Mouse (Mus musculus) layer of hippocampus, adult 8-10 months (tissue): ENCODE measurements around the gene Gm12184. TPM values are rescaled to one million over a fixed set of nuclear protein-coding genes. Genes with fewer than 3 reads are reported as not detected.
"Not testable (repeated sequence)": the region's sequence is repeated elsewhere in the genome, so short reads cannot be mapped to it uniquely, and the experiment has no call there.

Experiments used
- DNase-seq, 2 experiments: peaks; one replicate each; pipeline ENCODE4 v3.0.0; 2022; ENCODE audit warnings: low spot score in 2 of 2
- total RNA-seq, 4 experiments: library from RNA; stranded (reverse); gene quantifications; 2 replicates each; pipeline ENCODE4 v1.2.4; 2022

Gene Gm12184
- total RNA-seq, 4 experiments from 2014 or later = 0.40 to 3.0 (median 1.0) TPM

DNA sequence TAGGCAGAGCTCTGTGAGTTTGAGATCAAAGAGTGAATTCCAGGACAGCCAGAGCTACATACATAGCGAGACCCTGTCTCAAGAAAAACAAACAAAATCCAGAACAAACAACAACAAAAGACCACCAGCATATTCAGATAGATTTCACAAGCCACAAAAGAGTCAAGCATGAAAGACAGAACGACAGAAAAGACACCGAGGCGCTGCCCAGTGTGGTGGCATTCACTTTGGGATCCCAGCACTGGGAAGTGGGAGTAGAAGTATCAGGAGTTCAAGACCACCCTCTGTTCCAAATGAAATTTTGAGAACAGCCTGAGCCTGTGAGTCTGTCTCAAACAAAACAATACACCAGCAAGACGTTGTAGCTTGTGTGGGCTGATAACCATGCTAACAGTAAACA is 20.4 kb upstream of the Gm12184 start:
- no peak for DNase-seq

DNA sequence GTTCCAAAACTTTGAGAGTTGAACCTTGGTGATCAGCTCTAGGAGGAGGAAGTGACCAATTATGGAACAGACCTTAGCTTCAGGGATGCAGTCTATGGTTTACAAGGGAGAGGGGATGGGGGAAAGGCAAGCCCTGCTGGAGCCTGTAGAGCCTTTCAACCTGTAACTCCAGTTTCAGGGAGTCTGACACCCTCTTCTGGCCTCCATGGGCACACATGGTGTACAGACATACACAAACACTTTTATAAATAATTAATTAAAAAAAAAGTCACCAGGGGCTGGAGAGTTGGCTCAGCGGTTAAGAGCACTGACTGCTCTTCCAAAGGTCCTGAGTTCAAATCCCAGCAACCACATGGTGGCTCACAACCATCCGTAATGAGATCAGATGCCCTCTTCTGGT is 19.9 kb upstream of the Gm12184 start:
- DNase-seq = not testable (repeated sequence)

DNA sequence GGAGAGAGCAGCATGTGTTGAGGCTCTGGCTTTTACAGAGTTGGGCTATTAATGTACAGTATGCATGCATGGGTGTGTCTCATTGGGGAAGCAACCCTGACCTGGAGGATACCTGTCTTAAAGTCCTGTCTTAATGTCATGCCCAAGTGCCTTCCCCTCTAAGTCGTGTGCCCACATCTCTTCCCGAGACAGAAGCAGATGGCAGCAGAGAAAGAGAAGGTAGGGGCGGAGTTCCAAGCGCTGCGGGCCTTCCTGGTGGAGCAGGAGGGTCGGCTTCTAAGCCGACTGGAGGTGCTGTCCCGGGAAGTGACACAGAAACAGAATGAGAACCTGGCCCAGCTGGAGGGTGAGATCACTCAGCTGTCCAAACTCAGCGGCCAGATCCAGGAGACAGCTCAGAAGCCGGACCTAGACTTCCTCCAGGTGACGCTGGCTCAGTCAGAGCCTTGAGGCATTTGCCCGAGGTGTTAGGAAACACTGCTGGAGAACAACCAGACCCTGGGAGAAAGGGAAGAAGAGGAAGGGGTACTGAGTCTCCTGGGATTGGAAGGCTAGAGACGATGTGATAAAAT is 18.9 kb upstream of the Gm12184 start:
- no peak for DNase-seq

DNA sequence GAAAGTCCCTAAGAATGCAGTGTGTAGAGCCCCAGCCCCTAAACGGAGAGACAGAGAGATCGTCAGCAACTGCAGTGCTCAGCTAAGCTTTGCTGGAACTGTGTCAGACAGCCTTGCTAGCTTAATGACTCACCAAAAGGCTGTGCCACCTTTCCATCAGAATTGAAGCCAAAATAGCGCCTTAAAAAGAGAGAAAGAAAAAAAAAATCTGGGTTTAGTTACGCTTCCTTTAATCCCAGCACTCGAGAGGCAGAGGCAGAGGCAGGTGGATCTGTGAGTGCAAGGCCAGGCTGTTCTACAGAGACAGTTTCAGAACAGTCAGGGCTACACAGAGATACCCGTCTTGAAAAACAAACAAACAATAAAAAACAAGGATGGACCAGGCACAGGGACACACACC is 17.9 kb upstream of the Gm12184 start:
- no peak for DNase-seq

DNA sequence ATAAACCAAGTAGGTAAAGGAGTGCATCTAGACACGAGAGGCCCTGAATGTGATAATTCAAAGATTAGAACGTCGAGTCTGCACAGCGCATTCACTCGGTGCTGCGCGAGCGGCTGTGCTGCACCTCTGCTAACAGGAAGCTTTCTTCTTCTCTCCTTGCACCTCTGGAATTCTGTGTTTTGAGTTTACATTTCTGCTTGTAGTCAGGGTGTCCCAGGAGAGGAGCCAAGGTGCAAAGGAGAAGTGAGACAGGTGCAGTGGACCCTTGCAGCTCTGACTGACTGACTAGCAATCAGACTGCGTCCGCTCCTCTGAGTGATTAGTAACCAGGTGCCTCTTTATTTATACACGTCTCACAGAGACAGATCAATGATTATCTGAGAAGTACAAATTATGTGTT is 16.7 kb upstream of the Gm12184 start:
- no peak for DNase-seq

DNA sequence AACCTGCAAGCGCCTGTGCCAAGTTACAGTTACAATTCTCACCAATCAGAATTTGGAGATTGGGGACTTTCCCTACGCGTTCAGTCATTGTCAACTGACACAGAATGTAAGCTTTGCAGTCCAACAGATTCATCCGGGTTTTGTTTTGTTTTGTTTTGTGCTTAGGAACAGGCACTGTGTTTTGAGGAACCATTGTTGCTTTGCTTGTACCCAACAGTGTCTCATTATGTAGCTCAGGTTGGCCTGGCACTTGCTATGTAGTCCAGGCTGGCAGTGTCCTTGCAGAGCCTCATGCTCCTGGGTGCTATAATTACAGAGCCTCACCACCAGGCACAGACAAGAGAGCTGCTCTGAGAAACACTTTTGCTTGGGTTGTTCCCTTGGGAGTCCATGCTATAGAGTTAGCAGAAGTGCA is 15.9 kb upstream of the Gm12184 start:
- DNase-seq = no peak

DNA sequence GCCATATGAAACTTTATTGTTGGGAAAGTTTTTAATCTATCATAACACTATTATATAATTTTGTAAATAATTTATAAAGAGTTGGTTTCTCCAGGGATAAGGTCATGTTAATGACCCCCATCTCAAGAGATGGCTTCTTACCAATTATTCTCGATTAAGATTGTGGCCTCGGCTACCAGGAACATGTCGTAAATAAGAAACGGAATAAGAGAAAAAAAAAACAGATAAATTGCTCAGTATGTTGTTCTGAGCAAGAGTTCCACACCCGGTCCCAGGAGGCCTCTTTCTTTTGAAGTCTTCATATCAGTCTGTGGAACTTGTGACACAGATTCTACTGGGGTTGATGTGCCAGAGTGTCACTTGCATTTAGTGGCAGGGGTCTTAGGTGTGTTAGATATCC is 14.8 kb upstream of the Gm12184 start:
- no peak for DNase-seq

DNA sequence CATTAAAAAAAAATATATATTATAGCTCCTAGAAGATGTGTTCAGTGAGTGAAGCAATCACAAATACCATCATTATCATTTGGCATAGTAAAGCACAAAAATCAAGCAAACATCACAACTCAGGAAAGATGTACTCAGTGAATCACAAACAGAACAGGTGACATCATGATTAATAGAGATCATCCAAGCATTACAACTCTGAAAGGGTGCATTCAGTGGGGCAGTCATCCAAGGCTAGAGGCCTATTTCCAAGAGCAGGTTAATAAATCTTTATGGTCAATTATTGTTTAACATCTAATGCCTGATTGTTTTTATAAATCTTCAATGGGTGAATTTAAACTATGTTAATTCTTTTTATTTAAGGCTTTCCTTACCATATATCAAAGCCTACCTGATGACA is 14.3 kb upstream of the Gm12184 start:
- no peak for DNase-seq

DNA sequence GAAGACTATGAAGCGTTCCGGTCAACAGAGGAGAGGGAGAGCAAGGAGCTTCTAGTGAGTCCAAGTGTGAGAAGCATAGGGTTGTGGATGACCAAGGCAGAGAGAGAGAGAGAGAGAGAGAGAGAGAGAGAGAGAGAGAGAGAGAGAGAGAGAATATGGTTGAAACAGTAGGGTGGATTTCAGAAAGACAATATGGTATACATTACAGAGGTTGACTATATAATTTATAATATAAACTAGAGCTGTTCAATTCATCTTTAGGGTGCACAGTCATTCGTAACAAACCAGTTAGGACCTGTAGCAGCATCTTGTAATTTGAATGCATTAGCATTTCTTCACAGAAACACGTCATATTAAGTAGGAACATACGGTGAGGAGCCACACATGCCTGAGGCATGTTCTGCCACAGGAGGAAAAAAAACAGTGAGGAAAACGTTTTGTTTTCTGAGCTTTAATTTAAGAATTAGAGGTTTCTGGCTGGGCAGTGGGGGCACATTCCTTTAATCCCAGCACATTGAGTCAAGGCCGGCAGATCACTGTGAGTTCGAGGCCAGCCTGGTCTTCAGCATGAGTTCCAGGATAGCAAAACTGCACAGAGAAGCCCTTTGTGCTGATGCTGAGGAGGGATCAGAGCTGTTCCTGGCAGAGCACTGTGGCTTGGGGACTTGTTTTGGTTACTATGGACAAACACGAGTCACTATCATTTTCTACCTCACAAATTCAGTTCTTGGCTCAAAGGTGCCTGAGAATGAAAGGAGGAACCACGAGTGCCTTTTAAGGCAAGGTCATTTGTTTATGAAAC is 12.6 kb upstream of the Gm12184 start:
- no peak for DNase-seq

DNA sequence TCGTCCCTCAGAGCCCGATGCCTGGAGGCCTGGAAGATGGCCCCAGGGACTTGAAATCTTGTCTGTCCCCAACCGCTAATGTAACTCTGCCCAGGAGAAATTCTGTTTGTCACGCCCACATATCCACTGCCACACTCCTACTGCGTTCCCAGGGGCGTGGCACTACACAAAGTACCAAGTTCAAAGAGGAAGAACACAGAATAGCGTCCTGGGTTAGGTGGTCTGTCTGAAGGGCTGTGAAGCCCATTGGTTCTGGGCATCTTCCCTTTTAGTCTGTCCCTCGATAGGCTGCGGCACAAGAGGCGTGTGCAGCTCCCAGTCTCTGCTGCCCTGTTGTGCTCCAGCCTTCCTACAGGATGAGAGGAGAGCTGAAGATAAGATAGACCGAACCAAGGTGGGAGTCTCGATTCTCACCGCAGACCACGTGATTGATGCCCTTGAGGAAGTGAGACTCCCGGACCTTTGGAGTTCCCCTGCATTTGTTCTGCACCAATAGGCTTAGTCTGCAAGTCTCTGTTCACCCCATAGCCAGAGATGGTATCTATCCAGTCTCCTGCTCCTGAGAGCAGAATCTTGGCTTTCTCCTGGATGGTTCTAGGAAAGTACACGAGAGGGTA is 11.8 kb upstream of the Gm12184 start:
- no peak for DNase-seq

DNA sequence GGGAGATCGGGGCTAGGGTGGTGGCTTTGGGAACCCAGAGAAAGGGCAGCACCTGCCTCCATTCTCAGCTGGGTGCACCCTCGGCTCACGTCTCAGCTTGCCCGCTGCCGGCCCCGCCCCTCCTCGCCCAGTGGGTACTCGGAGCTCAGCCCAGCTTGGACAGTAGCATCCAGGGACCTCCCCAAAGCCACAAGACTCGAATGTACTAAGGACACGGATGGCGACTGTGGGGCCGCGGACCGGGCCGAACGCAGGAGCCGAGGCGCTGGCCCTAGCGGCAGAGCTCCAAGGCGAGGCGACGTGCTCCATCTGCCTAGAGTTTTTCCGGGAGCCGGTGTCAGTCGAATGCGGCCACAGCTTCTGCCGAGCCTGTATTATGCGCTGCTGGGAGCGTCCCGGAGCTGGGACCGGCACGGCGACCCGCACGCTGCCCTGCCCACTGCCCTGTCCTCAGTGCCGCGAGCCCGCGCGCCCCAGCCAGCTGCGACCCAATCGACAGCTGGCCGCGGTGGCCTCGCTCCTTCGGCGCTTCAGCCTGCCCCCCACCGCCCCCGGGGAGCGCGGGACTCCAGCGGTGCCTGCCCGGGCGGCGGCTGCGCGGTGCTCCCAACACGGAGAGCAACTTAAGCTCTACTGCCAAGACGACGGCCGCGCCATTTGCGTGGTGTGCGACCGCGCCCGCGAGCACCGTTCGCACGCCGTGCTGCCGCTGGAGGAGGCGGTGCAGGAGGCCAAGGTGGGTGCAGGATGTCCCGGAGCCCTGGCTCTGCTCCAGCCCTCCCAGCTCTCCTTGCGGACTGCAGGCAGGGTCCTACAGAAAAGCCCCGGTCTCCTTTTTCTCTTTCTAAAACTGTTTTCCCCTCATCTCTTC is 11.1 kb upstream of the Gm12184 start:
- no peak for DNase-seq

DNA sequence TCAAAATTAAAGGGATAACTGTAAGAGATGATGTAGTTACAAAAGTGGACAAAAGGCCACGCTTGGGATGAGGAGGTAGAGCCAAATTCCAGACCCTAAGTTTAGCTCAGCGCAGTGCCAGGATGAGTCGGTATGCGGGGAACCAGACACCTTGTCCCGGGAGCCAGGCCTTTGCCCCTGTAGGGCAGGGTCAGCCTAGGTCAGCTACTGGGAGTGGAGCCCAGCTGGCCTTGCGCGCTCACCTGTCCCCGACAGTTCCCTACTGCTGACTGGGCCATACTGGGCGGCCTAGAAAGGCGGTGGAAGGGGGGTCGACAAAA is 10.5 kb upstream of the Gm12184 start:
- DNase-seq = no peak

DNA sequence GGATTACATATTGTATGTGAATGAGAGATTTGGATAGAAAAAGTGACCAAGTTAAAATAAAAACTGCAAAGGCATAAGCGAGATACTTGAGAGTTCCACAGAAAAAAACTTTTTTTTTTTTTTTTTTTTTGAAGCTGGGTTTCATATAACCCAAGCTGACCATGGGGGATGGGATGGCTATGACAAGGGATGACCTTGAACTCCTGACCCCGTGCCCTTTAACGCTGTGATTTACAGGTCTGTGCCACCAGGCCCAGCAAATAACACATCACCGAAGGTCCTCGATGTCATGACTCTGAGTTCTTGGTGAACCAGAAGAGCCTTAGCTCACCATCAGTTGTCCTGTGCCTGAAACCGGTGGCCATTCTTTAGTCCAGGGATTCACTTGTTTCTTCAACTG is 9.5 kb upstream of the Gm12184 start:
- DNase-seq = no peak

DNA sequence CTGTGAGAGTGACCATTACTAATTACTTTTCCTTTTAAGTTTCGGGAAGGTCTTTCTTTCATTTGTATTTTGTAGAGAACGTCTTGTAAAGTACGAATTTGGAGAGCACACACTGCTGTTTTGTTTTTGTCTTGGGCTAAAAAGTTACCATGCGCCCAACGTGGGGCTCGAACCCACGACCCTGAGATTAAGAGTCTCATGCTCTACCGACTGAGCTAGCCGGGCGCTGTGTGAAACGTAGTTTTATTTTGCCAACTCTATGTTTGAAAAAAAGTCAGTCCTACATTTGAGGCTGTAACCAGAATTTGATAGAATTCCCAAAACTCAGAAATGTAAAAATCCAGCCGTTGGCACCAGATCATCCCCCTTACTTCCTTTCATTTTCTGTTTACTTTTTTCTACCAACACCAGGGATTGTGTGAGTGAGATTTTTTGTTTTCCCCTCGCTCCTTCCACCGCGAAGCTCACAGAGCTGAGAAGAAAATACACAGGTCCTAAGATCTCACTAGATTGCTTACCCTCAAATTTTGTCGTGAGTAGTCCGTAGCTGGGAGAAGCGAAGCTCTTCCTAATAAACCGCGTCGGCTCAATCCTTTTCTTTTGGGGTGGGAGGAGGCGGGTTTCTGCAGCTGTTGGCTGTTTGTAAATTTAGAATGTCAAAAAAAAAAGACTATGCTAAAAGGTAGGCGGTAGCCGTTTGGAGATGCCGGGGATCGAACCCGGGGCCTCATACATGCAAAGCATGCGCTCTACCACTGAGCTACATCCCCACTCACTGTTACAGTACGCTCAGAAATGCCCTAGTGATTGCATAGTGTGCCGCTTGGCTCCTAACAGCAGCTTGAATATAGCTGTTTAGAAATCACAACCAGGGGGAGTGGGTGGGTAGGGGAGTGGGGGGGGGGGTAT is 7.5 kb upstream of the Gm12184 start:
- DNase-seq = peak; percentile 84 to 95

DNA sequence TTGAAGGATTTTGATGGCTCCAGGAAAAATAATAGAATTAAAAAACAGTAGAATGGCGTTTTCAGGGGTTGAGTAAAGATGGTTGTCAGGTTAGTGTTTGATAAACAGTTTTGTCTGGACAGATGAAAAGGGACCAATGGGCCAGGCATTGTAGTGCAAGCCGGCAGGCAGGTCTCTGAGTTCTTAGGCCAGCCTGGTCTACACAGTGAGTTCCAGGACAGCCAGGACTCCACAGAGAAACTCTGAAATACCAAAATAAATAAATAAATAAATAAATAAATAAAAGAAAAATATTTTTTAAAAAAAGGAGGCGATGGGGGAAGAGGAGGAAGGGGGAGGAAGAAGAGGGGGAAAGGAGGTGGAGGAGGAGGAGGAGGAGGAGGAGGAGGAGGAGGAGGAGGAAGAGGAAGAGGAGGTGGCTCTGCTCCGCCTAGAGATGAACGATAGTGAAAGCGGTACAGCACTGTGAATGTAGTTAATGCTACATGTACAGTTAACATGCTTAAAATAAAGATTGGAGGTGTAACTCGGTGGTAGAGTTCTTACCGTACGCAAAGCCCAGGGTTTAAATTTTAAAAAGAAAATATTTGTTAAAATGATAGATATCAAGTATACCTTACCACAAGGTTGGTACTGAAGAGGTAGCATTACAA is 6.7 kb upstream of the Gm12184 start:
- no peak for DNase-seq

DNA sequence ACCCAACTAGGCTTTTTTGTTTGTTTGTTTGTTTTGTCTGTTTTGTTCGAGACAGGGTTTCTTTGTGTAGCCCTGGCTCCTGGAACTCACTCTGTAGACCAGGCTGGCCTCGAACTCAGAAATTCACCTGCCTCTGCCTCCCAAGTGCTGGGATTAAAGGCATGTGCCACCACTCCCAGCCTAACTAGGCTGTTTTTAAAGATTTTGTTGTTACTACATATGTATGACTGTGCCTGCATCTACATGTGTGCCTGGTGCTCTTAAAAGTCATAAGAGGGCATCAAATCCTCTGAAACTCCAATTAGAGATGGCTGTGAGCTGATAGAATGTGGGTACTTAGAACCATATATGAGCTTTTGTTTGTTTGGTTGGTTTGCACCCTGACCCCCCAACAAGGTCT is 4.8 kb upstream of the Gm12184 start:
- DNase-seq = no peak

DNA sequence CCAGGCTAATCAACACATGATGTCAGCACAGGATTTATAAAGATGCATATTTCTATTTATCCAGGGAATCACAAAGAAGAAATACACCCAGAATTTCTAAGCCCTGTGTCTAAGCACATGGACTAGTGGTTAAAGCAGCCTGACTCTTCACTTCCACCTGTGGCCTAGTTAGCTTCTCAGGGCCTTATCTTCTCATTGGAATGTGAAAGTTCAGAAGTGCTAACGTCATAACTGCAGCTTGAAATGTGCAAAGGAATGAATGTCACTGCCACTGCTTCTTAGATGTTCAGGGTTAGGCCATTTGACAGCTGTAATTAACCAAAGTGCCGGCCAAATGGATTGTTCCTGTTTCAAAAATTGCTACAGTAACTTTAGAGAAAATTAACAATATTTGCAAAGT is 3.8 kb upstream of the Gm12184 start:
- no peak for DNase-seq

DNA sequence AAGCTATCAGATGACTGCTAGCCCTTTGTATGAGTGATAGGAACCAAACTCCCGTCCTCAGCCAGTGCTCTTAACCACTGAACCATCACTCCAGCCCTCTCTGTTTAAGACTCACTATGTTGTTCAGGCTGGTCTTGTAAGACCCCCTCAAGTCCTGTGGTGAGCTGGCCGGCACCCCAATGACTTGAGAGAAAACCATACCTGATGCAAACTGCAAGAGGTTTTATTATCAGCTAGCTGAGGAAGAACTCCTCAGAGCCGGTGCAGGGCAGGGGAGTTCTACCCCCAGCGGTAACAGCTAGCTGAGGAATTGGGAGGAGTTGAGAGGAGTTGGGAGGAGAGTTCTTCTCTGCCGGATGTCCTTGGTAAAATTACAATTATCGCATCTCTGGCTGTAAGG is 1.5 kb upstream of the Gm12184 start:
- no peak for DNase-seq

DNA sequence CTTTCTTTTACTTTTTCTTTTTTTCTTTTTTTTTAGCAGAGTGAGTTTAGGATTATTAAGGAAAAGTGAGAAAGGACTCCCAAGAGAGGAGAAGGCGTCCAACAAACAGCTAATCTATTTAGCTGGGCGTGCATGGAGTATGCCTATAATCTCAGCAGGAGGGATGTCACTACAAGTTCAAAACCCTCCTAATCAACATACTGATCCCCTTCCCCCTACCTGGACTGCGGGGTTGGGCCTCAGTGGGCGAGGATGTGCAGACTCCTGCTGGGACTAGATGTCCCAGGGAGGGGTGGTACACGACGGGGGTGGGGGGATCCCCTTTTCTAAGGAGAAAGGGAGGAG is 269 bp upstream of the Gm12184 start:
- no peak for DNase-seq

DNA sequence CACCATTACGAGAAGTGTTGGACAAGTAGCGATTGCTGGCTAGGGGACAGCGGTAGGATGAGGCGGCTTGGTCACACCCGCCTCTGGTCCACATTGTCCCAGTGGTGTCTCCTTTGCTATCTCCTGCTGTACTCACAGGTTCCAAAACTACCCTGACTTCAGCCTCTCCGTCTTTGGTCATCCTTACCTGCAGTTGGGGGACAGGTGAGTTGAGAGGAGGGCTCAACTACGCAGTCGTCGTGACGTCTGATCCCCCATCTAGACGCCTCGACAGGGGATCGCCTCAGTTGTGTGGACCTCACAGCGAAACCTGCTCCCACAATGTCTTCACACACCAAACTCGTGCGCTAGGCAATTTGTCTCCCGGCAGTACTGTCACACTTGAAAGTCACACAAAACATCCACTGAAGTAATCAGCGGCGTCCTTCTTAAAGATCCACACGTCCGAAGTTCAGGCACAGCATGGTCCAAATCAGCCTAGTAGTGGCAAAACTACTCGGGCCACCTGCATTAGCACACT is 2.1 kb downstream of the Gm12184 start:
- DNase-seq = no peak
